Mouse (Mus musculus) adrenal gland, adult 18-20 months (tissue): ENCODE results near the gene Fzd2. TPM values are rescaled to one million over a fixed set of nuclear protein-coding genes. Genes with fewer than 3 reads are reported as not detected.

Experiments
- DNase-seq, 2 experiments: peaks; one replicate each; pipeline ENCODE4 v3.0.0; 2021 to 2022; ENCODE audit warnings: low spot score in 2 of 2
- total RNA-seq, 2 experiments: library from RNA; stranded (reverse); gene quantifications; 1 replicate in 1 of 2; 2 replicates in 1 of 2; pipeline ENCODE4 v1.2.3; 2021

Fzd2 gene
- total RNA-seq, 2 experiments from 2014 or later, result 2.6 to 3.6 TPM

DNA sequence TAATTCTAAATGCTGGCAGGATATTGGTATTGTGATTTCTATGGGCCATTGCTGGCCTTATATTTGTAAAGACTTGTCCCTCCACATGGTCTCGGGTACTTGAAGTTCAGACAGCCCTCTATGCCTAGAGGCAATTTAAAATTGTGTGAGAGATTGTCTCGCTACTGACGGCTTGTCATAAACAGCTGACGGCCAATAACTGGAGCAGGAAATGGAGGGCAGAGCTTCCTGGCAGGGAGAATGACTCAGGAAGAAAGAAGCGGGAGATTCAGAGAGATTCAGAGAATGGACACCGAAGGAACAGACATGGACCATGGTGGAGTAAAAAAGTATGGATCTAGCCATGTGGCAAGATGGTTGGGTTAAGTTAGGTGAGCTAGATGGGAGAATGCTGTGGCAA lies 52.7 kb downstream of the Fzd2 start:
- no peak for DNase-seq

Other genes with a start within 250 kb of the Fzd2 start
- under 1 TPM; 0.23 to 0.80 TPM for gene Slc4a1, start 238.2 kb upstream of the Fzd2 start, total RNA-seq
- 10 to 100 TPM; 40.0 to 45.9 TPM for gene Rundc3a, start 211.0 kb upstream of the Fzd2 start, total RNA-seq
- gene Slc25a39, start 196.4 kb upstream of the Fzd2 start, total RNA-seq, result 100 to 1,000 TPM; 461 to 466 TPM
- gene Grn, start 174.1 kb upstream of the Fzd2 start, total RNA-seq, result 100 to 1,000 TPM; 156 to 181 TPM
- 1 to 10 TPM; 3.4 to 3.5 TPM for gene Fam171a2, start 156.7 kb upstream of the Fzd2 start, total RNA-seq
- gene Itga2b, start 134.3 kb upstream of the Fzd2 start, total RNA-seq, result 1 to 10 TPM; 3.4 to 3.6 TPM
- 10 to 100 TPM; 24.6 to 29.8 TPM for gene Gpatch8, start 48.0 kb upstream of the Fzd2 start, total RNA-seq
- gene Gm11627, start 24.9 kb upstream of the Fzd2 start, total RNA-seq, result not detected
- not detected for gene Meioc, start 59.3 kb downstream of the Fzd2 start, total RNA-seq
- 10 to 100 TPM; 21.7 to 30.4 TPM for gene Ccdc43, start 93.4 kb downstream of the Fzd2 start, total RNA-seq
- gene Adam11, start 157.0 kb downstream of the Fzd2 start, total RNA-seq, result 1 to 10 TPM; 1.9 to 5.5 TPM
- 10 to 100 TPM; 12.0 to 16.4 TPM for gene Gjc1, start 215.3 kb downstream of the Fzd2 start, total RNA-seq
- 1 to 10 TPM; 1.2 to 4.1 TPM for gene Higd1b, start 231.5 kb downstream of the Fzd2 start, total RNA-seq